Mouse (Mus musculus) neural tube, embryonic 14.5 days (tissue): ENCODE measurements at regions not wholly inside any gene's neighbourhood (a gene's known extent, or its start where the extent isn't known, plus 50 kb on each side); places are given as distances from the start of the nearest gene placed in this dataset.

Source experiments
- ATAC-seq: fragments of 200-750 bp; cut with Nextera tagmentation; 2 replicates; pipeline ENCODE4 v1.8.0; 2017; ENCODE audit warnings: low read depth, mild to moderate bottlenecking, moderate TSS enrichment, moderate library complexity
- H3K27ac ChIP-seq: fragments of 300-500 bp; sonication (generic); 2 replicates; pipeline ENCODE4 v1.5.1; 2014; ENCODE audit warnings: low read depth, mild to moderate bottlenecking, control low read depth, low read length, moderate library complexity, mixed read lengths
- H3K27me3 ChIP-seq: fragments of 300-500 bp; sonication (generic); 2 replicates; pipeline ENCODE4 v1.6.1; 2014; ENCODE audit warnings: low read length; ENCODE audit not compliant: control insufficient read depth, insufficient read depth
- H3K36me3 ChIP-seq: fragments of 300-500 bp; sonication (generic); 2 replicates; pipeline ENCODE4 v1.6.1; 2014; ENCODE audit warnings: low read length, mixed read lengths; ENCODE audit not compliant: control insufficient read depth, insufficient read depth
- H3K4me1 ChIP-seq: fragments of 300-500 bp; sonication (generic); 2 replicates; pipeline ENCODE4 v1.6.1; 2014; ENCODE audit warnings: low read length; ENCODE audit not compliant: control insufficient read depth, insufficient read depth
- H3K4me2 ChIP-seq: fragments of 300-500 bp; sonication (generic); 2 replicates; pipeline ENCODE4 v1.6.1; 2014; ENCODE audit warnings: mild to moderate bottlenecking, low read depth, low read length, control low read depth
- H3K4me3 ChIP-seq: fragments of 300-500 bp; sonication (generic); 2 replicates; pipeline ENCODE4 v1.5.1; 2014; ENCODE audit warnings: low read depth, low read length, control low read depth, mixed read lengths
- H3K9ac ChIP-seq: fragments of 300-500 bp; sonication (generic); replicated peaks from 2 replicates; pipeline ENCODE4 v1.6.1; 2014; ENCODE audit warnings: low read depth, mild to moderate bottlenecking, control low read depth, low read length, mixed read lengths
- H3K9me3 ChIP-seq: fragments of 300-500 bp; sonication (generic); 2 replicates; pipeline ENCODE4 v1.6.1; 2016; ENCODE audit warnings: low read length; ENCODE audit not compliant: control insufficient read depth
- WGBS: fragments of 180-500 bp; shearing (Covaris S2); extraction: QIAGEN DNeasy Blood & Tissue Kit; methylation state at CpG from one replicate; pipeline ENCODE4 v1.1.7; 2014; 5-methylcytosine and 5-hydroxymethylcytosine counted together

- WGBS: 79% methylated on average over 3 of the region's 3 CpGs
- ATAC-seq: no peak
Observed at GRCm38 (mm10) chr15:61361254-61361653, 438.4 kb upstream of the A1bg start.

GRCm38 (mm10) chr15:61355344-61355743 is 432.5 kb upstream of the A1bg start:
- no peaks in the 10 kb centered on the region for H3K27me3 ChIP-seq
- no peak overlapping the region for H3K9ac ChIP-seq
- no peak overlapping the region for H3K4me3 ChIP-seq
- no peaks in the 10 kb centered on the region for H3K4me1 ChIP-seq
- H3K4me2 ChIP-seq: no peak overlapping the region
- H3K36me3 ChIP-seq: no peaks in the 10 kb centered on the region
- no peak for ATAC-seq
- no peaks in the 10 kb centered on the region for H3K9me3 ChIP-seq
- no peak overlapping the region for H3K27ac ChIP-seq

More at GRCm38 (mm10) chr15:61361254-61361653, 438.4 kb upstream of the A1bg start:
- no peaks in the 10 kb centered on the region for H3K36me3 ChIP-seq
- no peak overlapping the region for H3K4me3 ChIP-seq
- no peak overlapping the region for H3K4me2 ChIP-seq
- H3K9me3 ChIP-seq: no peaks in the 10 kb centered on the region
- H3K9ac ChIP-seq: no peak overlapping the region
- no peak overlapping the region for H3K27ac ChIP-seq
- H3K4me1 ChIP-seq: no peaks in the 10 kb centered on the region
- H3K27me3 ChIP-seq: no peaks in the 10 kb centered on the region

- no peaks in the 10 kb centered on the region for H3K9me3 ChIP-seq
- H3K27ac ChIP-seq: no peak overlapping the region
- H3K4me1 ChIP-seq: no peaks in the 10 kb centered on the region
- no peak for ATAC-seq
- no peak overlapping the region for H3K4me2 ChIP-seq
- WGBS: 71% methylated on average over 5 of the region's 5 CpGs
- no peaks in the 10 kb centered on the region for H3K36me3 ChIP-seq
- H3K9ac ChIP-seq: no peak overlapping the region
- no peaks in the 10 kb centered on the region for H3K27me3 ChIP-seq
- no peak overlapping the region for H3K4me3 ChIP-seq
Observed at GRCm38 (mm10) chr15:61351729-61352342, 429.0 kb upstream of the A1bg start.

DNA sequence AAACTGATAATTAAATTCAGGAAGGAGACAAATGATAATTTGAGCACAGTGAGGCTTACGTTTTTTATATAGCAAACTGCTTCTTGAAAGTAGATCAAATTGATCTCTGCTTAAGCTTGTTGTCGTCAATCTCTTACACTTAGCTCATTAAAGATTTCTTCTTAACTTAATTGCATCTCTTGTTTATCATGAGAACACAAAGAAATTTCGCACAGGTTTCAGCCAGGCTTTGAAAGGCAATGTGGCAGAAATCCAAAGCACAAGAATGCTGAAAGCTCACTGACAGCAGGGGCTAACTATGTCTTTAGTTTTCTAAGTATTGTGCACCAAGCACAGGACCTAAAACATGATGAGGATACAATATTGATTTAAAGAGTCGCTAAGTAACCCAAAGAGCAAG is 422.3 kb upstream of the A1bg start:
- H3K4me3 ChIP-seq: no peak overlapping the region
- 51% methylated on average over 4 of the region's 4 CpGs for WGBS
- no peaks in the 10 kb centered on the region for H3K4me1 ChIP-seq
- no peak for ATAC-seq
- no peaks in the 10 kb centered on the region for H3K27me3 ChIP-seq
- no peaks in the 10 kb centered on the region for H3K36me3 ChIP-seq
- no peak overlapping the region for H3K9ac ChIP-seq
- no peak overlapping the region for H3K27ac ChIP-seq
- no peaks in the 10 kb centered on the region for H3K9me3 ChIP-seq
- no peak overlapping the region for H3K4me2 ChIP-seq

DNA sequence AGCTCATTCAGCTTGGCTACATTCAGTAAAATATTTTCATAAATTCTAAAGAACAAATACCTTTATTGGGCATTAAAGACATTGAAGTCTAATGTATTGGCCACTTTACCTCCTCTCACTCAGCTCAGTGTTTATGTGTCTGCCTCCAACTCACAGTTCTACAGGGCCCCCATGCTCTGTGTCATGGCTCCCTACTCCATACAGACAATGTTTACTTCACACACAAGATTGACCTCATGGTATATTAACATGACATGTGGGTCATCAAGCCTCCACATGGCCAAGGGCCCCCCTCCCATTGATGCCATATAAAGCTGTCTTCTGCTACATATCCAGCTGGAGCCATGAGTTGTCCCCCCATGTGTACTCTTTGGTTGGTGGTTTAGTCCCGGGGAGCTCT is 419.8 kb upstream of the A1bg start:
- Histone ChIP-seq H3K36me3 (no peaks in the 10 kb centered on the region), H3K27ac (no peak overlapping the region), H3K4me2 (no peak overlapping the region), H3K4me3 (no peak overlapping the region), H3K9me3 (no peaks in the 10 kb centered on the region), H3K27me3 (no peaks in the 10 kb centered on the region), H3K9ac (no peak overlapping the region), H3K4me1 (no peaks in the 10 kb centered on the region)
- no peak for ATAC-seq
- WGBS: 85% methylated on average over 1 of the region's 1 CpGs

DNA sequence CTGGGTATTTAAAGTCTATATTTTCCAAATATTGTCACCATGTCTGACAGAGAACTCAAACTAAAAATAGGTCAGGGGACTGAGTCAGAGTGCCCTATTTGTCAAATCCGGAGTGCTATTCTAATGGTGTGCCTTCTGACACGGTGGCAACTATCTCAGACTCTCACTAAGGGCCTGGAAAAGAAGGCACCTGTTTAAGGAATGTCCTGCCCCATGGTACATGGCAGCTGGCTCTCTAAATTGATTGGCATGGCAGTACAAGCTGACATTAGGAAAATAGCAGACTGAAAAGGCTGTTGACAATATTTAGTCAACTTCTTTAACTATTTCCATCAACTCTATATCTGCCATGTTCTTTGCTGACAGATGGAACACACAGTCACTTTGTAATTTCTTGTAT is 405.1 kb upstream of the A1bg start:
- Histone ChIP-seq H3K27ac (no peak overlapping the region), H3K36me3 (no peaks in the 10 kb centered on the region), H3K27me3 (no peaks in the 10 kb centered on the region), H3K4me3 (no peak overlapping the region), H3K9me3 (no peaks in the 10 kb centered on the region), H3K4me1 (no peaks in the 10 kb centered on the region), H3K4me2 (no peak overlapping the region), H3K9ac (no peak overlapping the region)
- no peak for ATAC-seq
- WGBS: 68% methylated on average over 2 of the region's 2 CpGs

GRCm38 (mm10) chr15:61322243-61322642 is 399.4 kb upstream of the A1bg start:
- Histone ChIP-seq H3K27ac (no peak overlapping the region), H3K36me3 (no peaks in the 10 kb centered on the region), H3K9ac (no peak overlapping the region), H3K4me2 (no peak overlapping the region), H3K9me3 (no peaks in the 10 kb centered on the region), H3K4me1 (no peaks in the 10 kb centered on the region), H3K4me3 (no peak overlapping the region), H3K27me3 (no peaks in the 10 kb centered on the region)
- no peak for ATAC-seq
- 94% methylated on average over 7 of the region's 7 CpGs for WGBS

GRCm38 (mm10) chr15:61309452-61310165 is 386.8 kb upstream of the A1bg start:
- H3K9ac ChIP-seq: no peak overlapping the region
- no peak for ATAC-seq
- no peaks in the 10 kb centered on the region for H3K27me3 ChIP-seq
- H3K36me3 ChIP-seq: no peaks in the 10 kb centered on the region
- no peak overlapping the region for H3K4me3 ChIP-seq
- no peaks in the 10 kb centered on the region for H3K9me3 ChIP-seq
- no peak overlapping the region for H3K27ac ChIP-seq
- no peaks in the 10 kb centered on the region for H3K4me1 ChIP-seq
- no peak overlapping the region for H3K4me2 ChIP-seq
- WGBS: 80% methylated on average over 6 of the region's 6 CpGs

GRCm38 (mm10) chr15:61308936-61309335 is 386.1 kb upstream of the A1bg start:
- H3K9ac ChIP-seq: no peak overlapping the region
- no peaks in the 10 kb centered on the region for H3K9me3 ChIP-seq
- H3K27ac ChIP-seq: no peak overlapping the region
- no peak overlapping the region for H3K4me3 ChIP-seq
- H3K4me2 ChIP-seq: no peak overlapping the region
- ATAC-seq: no peak
- no peaks in the 10 kb centered on the region for H3K36me3 ChIP-seq
- 87% methylated on average over 4 of the region's 4 CpGs for WGBS
- no peaks in the 10 kb centered on the region for H3K4me1 ChIP-seq
- no peaks in the 10 kb centered on the region for H3K27me3 ChIP-seq
